Mouse (Mus musculus) heart, postnatal 0 days (tissue): ENCODE results near the gene Fxyd6.

Experiments used
- CTCF ChIP-seq: IDR thresholded peaks from 2 replicates; pipeline ENCODE4 v1.5.1; 2016; ENCODE audit warnings: antibody characterized with exemption, control low read depth, low read depth
- EP300 ChIP-seq: IDR thresholded peaks from 2 replicates; pipeline ENCODE4 v1.6.1; 2016; ENCODE audit warnings: antibody characterized with exemption, low read depth

DNA sequence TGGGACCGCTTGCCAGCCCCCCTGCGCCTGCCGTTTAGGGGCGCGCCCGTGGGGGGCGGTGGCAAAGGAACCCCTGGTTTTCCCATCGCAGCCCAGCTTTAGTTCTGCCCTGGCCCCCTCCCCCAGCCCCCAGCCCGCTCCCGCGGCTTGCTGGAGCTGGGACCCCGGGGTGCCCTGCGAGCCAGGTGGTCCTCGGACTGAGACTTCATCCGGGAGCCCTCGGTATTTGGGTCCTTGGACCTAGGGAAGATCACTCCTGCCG lies 60.6 kb downstream of the Fxyd6 start:
- TF ChIP-seq EP300 (no peak), CTCF (no peak)
